Mouse (Mus musculus) liver (tissue): ENCODE measurements around the gene 2410137M14Rik.
A peak's percentile ranks its signal among the peaks of the same experiment; 100 is the strongest.
"Not testable (repeated sequence)": the region's sequence is repeated elsewhere in the genome, so short reads cannot be mapped to it uniquely, and the experiment has no call there.

Experiments used
- DNase-seq: peaks from one replicate; pipeline ENCODE4 v3.0.0-alpha.2; 2020; ENCODE audit warnings: mixed read lengths

The 2410137M14Rik gene

DNA sequence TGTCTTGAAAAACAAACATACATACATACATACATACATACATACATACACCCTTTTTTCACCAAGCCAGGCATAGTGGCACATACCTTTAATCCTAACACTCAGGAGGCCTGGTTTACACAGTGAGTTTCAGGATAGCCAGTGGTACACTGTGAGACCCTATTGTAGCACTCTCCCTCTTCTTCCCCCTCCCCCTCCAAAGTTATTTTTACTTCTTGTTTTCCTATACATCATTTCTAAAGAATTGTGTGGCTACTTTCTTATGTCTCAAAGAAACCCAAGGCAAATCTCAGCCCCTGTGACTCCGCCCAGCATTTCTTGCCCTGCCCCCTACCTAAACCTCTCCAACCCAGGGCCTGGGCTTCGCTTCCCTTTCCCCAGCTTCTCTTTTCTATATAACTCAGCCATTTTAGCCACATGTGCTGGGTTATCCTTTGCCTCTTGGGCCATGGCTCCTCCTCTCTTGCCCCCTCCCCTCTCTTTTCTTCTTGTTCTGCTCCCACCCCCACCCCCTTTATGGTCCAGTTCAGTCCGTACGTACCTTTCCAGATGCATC is 12.8 kb upstream of the 2410137M14Rik start:
- DNase-seq: no peak

- no peak for DNase-seq
Measured at GRCm38 (mm10) chr17:36992336-36993104, 11.5 kb upstream of the 2410137M14Rik start.

DNA sequence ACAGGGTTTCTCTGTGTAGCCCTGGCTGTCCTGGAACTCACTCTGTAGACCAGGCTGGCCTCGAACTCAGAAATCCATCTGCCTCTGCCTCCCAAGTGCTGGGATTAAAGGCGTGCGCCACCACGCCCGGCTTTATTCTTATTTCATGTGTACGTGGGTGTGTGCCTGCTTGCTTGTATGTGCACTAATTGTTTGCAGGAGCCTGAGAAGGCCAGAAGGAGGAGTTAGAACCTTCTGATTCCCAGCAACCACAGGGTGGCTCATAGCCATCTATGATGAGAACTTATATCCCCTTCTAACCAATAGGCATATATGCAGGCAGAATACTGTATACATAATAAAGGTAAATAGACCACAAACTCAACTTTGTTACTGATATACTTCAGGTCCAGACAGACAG is 9.6 kb upstream of the 2410137M14Rik start:
- not testable (repeated sequence) for DNase-seq

DNA sequence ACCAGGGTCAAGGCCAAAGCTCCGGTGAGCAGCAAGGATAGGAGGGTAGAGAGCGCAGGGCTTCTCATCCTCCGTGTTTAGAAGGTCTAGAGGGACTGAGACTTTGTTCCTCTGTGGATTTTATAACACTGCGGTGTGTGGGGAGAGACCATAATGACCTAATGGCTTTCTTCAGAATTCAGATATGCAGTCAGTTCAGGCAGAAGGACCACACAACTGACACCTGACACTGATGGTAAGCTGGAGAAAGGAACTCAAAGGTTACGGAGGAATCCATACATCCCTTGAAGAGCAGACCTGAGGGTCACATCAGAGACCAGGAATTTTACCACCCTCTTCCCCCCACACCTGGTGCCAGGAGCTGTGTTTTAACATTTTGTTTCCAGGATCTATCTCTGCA is 8.4 kb upstream of the 2410137M14Rik start, which contains the start of gene H2-M5:
H2-M5 (minus strand) TSS at position 101 of the 400 bp plus-strand sequence.
- no peak for DNase-seq

DNA sequence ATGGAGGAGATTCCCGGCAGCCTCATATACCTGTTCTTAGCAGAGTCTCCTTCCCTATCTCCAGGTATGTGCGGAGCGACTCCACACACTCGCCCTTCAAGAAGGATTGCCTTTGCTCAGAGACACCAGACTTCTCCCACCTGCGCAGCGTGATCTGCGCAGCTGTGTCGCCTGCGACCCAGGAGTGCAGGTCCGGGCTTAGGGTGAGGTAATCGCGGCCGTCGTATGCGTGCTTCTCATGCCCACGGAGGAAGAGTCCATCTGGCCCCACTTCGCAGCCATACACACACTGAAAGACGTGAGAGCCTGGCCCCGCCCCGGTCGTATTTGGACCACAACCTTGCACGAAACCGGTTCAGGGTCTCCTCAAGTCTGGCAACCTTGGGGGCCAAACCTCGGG is 7.4 kb upstream of the 2410137M14Rik start:
- no peak for DNase-seq

GRCm38 (mm10) chr17:36982253-36983155 is 1.5 kb upstream of the 2410137M14Rik start:
- DNase-seq: no peak

DNA sequence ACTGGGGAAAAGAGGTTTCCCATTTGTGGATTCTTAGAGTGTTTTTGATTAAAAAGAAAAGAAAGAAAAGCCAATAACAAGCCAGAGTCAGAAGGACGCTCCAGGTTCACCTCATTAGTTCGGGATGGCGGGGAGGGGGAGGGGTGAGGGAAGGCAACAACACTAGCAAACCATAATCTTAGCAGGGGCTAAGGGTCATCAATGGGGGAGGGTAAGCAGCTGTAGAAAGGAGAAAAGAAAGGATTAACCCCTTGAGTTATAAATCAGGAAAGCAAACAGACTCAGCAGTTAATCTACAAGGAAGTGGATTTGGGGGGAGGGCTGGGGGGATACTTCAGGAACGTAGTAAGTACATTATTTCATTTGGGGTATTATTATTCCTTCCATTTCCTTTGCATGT is 808 bp upstream of the 2410137M14Rik start:
- no peak for DNase-seq

DNA sequence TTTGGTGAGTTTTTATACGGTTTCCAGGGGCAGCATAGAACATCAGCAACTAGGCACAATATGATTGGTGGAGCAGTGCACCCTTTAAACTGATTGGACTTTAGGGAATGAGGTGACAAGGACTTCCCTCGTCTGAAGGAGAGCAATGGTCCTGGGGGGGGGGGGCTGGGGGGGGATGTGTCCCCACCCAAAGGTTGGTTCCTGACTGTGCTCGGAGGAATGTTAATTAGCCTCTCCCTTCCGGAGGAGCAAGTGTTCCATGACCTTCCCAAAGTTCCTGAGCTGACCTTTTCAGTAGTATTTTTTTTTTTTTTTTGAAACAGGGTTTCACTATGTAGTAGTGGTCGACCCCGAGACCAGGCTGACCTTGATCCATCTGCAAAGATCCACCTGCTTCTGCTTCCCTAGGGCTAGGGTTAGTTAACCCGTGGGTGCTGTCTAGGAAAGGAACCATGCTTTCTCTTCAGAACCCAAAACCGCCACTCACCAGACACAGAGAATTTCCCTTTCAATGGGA is 7.7 kb downstream of the 2410137M14Rik start:
- DNase-seq: no peak

DNA sequence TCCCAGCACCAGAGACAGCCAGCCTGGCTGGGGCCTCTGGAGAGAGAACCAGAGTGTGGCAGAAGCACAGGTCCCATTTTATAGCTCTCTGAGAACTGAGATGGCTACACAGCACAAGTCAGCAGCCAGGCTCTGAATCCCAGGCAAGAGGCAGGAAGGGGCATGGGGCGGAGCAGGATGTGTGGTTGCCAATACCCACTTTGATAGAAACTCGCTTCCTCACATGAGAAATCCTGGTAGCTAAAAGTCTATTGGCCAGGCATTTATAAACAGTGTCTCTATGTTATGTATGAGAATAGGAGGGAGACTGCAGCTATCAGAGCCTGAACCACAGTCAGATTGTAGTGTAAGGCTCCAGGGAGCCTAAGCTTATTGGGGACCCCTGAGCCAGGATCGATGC is 8.2 kb downstream of the 2410137M14Rik start:
- no peak for DNase-seq

DNA sequence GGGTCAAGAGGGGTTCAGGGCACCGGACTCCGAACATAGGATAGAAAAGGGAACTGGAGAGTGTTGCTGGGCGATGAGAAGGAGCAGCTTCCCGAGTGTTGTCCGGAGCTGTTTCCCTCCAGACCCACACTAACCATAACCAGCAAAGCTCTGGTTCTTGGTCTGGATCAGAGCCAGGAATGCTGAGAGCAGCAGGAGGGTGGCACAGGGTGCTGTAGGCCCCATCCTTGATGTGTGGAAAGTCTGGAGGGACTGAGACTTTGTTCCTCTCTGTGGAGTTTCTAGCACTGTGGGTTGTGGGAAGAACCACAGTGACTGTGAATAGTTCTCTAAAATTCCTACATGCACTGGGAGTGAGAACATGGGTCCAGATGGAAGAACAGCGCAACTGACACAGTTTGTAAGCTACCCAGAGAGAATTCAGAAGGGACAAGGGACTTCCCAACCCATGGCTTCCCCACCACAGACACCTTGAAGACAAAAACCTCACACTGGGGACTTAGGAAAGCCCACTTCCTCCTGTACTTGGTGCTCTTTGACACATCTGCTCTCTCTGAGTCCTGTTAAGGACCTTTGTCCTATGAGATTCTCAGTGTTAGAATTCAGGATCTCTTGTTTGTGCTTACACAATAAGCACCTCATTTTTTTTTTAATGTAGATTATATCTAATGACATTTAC is 9.7 kb downstream of the 2410137M14Rik start:
- DNase-seq: no peak

GRCm38 (mm10) chr17:36970316-36970890 is 10.6 kb downstream of the 2410137M14Rik start:
- peak; percentile 8 for DNase-seq

DNA sequence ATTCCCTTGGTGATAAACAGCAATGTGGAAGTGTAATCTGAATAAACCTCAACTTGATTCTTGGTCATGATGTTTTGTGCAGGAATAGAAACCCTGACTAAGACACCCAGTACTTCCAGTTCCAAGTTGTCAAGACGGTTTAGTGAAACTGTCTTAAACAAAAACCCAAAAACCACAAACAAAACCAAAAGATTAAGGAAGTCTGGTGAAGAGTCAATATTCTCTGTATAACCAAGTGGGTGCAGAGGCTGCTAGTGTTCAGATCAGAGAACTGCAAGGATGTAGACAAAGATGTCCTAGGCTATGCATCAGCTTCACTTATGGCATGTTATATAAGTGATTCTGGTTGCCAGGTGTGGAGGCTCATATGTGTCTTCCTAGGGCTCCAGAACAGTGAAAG is 14.2 kb downstream of the 2410137M14Rik start:
- DNase-seq: no peak

- no peak for DNase-seq
Measured at GRCm38 (mm10) chr17:36961125-36961524, 19.9 kb downstream of the 2410137M14Rik start.

- peak; percentile 6 for DNase-seq
Measured at GRCm38 (mm10) chr17:36958884-36959283, 22.2 kb downstream of the 2410137M14Rik start.

- DNase-seq: peak; percentile 94
Measured at GRCm38 (mm10) chr17:36957999-36958743, 22.9 kb downstream of the 2410137M14Rik start, which contains the start of the genes Znrd1 and Znrd1as. Znrd1 (minus strand) TSS chr17:36958559. Znrd1as (plus strand) TSS chr17:36958592.

GRCm38 (mm10) chr17:36953062-36953461 is 28.0 kb downstream of the 2410137M14Rik start:
- DNase-seq: no peak

GRCm38 (mm10) chr17:36952631-36953030 is 28.4 kb downstream of the 2410137M14Rik start:
- DNase-seq: no peak

DNA sequence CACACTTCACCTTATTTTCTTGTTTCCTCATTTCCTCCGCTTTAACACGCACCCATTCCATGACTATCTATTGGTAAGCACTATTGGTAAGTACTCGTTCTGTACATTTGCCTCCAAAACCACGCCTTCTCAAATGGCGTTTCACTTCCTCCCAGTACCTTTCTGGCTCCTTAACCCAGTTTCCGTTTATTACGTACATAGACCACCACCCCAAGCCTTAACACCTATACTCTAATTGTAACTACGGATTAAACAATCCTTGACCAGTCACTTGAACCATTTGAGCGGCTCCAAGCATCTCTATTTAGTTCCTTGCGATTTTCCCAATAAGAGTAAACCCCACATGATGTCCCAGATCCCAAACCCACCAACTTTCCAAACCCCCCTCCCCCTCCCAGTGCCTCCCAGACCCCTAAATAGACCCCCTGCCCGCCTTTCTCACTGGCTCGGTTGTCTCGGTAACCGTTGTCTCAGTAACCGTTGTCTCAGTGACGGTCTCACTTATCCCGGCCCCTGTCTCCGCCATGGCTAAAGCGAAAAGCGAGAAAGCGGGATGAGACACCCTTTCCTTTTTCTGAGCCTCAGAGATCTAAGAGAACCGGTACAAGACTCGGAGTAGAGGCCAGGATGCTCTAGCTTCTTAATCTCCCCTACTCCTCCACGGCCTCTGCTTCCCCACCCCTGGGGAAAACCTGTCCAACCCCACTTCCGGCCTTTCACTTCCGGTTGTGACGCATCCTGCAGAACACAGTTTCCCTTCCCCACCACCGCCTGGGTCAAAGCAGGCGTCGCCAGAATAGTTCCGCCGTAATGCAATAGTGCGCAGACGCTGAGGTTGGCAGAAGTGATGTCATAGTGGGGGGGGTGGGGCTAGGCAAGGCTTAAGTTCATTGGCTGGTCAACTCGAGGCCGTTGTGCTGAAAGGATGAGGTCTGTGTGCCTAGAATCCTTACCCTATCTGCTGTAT is 29.8 kb downstream of the 2410137M14Rik start, which contains the start of gene Ppp1r11:
Ppp1r11 (minus strand) TSS at position 761 of the 967 bp plus-strand sequence.
- peak; percentile 95 for DNase-seq

- DNase-seq: no peak
Measured at GRCm38 (mm10) chr17:36949265-36949664, 31.8 kb downstream of the 2410137M14Rik start.

DNA sequence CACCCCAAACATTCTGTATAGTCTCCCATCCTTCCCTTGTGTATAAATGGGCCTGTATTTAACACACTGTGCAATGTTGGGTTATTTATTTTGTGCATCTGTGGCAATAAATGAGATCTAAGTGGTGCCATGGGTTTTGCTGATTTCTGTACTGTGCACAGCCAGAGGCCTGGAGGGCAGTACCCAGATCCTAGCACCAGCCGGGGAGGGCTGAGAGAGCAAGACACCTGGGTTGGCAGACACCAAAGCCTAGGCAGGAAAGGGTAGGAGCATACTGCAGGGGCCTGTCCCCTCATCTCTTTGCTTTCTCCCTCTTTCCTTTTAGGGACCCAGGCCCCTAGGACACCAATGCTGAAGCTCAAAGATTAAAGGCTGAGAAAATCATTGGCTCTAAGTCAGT is 32.8 kb downstream of the 2410137M14Rik start:
- DNase-seq: no peak
